Mouse (Mus musculus): ENCODE measurements around the gene N4bp3.

- TF ChIP-seq CHD2 (IDR thresholded peaks at IDR 0.05; ENCODE audit: low read depth, low read length) (no peak), MAFK (IDR thresholded peaks at IDR 0.05; ENCODE audit: insufficient read depth, low read depth, low read length) (no peak), ZC3H11A (IDR thresholded peaks at IDR 0.05; ENCODE audit: borderline replicate concordance, low read depth, low read length) (peak; percentile 86), ZNF384 (IDR thresholded peaks at IDR 0.05; ENCODE audit: low read depth, low read length) (no peak)
Measured at GRCm38 (mm10) chr11:51681324-51681975, 30.8 kb upstream of the N4bp3 start.

Measured in ES-E14 (cell line).